ENCODE assay signal across 8 mouse cellular contexts in genomic region chr15:81744992-81745600, GRCm38 (mm10). TPM values are rescaled to one million over a fixed set of nuclear protein-coding genes. Genes with fewer than 3 reads are reported as not detected.
DNase-seq lines count a peak whose midpoint lies in the region; ATAC-seq and TF ChIP-seq lines count a peak whose summit lies in the region.

Gene Zc3h7b, plus strand, starts transcription at chr15:81745057.
Gene Rangap1, minus strand, starts transcription at chr15:81745530.

- no peak for TF ChIP-seq EP300 in liver, postnatal 0 days (IDR thresholded peaks at IDR 0.05; ENCODE audit: low read depth)

- no peaks in the 10 kb centered on the region for H3K36me3 ChIP-seq in forebrain, embryonic 15.5 days
- no peaks in the 10 kb centered on the region for H3K36me3 ChIP-seq in liver, postnatal 0 days (replicated peaks; ENCODE audit: insufficient read depth, low read length)
- no peaks in the 10 kb centered on the region for H3K36me3 ChIP-seq in neural tube, embryonic 14.5 days (ENCODE audit: control insufficient read depth, insufficient read depth, low read length)

- no peaks in the 10 kb centered on the region for H3K27me3 ChIP-seq in forebrain, embryonic 15.5 days
- H3K27me3 ChIP-seq in liver, postnatal 0 days (ENCODE audit: insufficient read depth, low read length), result no peaks in the 10 kb centered on the region
- H3K27me3 ChIP-seq in neural tube, embryonic 14.5 days (ENCODE audit: control insufficient read depth, insufficient read depth, low read length), result no peaks in the 10 kb centered on the region

- intact Hi-C loops in heart, postnatal 10 days (cut with DNase I), result loop anchor here (2.0 to 5.0 kb wide), 3 partner anchors 58 to 172 kb away; partner anchors contain the start of gene Tef

- H3K9me3 ChIP-seq in forebrain, embryonic 15.5 days, result no peaks in the 10 kb centered on the region
- no peaks in the 10 kb centered on the region for H3K9me3 ChIP-seq in liver, postnatal 0 days (ENCODE audit: low read length)
- no peaks in the 10 kb centered on the region for H3K9me3 ChIP-seq in neural tube, embryonic 14.5 days (ENCODE audit: control insufficient read depth, low read length)

- H3K4me1 ChIP-seq in forebrain, embryonic 15.5 days, result peaks cover 25% of the 10 kb centered on the region
- H3K4me1 ChIP-seq in liver, postnatal 0 days (ENCODE audit: insufficient read depth), result peaks cover 9% of the 10 kb centered on the region; the same call in 1 of the 2 replicates
- peaks cover 11% of the 10 kb centered on the region; the same call in 1 of the 2 replicates for H3K4me1 ChIP-seq in neural tube, embryonic 14.5 days (ENCODE audit: control insufficient read depth, insufficient read depth, low read length)

- H3K9ac ChIP-seq in forebrain, embryonic 15.5 days (replicated peaks), result peak within 1 kb of the TSS; percentile 100
- H3K9ac ChIP-seq in liver, postnatal 0 days (replicated peaks), result peak within 1 kb of the TSS; percentile 91
- peak within 1 kb of the TSS; percentile 94 for H3K9ac ChIP-seq in neural tube, embryonic 14.5 days (replicated peaks; ENCODE audit: low read depth, low read length)

- ATAC-seq in forebrain, embryonic 15.5 days (replicated peaks), result peak; percentile 82
- peak; percentile 87 for ATAC-seq in liver, postnatal 0 days
- ATAC-seq in neural tube, embryonic 14.5 days (ENCODE audit: low read depth), result peak; percentile 85

- peak; percentile 64 for DNase-seq in ES-CJ7 (ENCODE audit: low read depth, low spot score)
- peak; percentile 68 for DNase-seq in cerebellum, adult 11-12 months
- peak; percentile 84 to 85 for DNase-seq in heart, postnatal 10 days
- DNase-seq in kidney, postnatal 4 days, result peak; percentile 84 to 90
- DNase-seq in liver, postnatal 0 days, result peak; percentile 79
- peak; percentile 83 for DNase-seq in testis, postnatal 10 days (ENCODE audit: low spot score)

- H3K4me2 ChIP-seq in forebrain, embryonic 15.5 days (replicated peaks), result peak within 1 kb of the TSS; percentile 71
- peak within 1 kb of the TSS; percentile 87 for H3K4me2 ChIP-seq in liver, postnatal 0 days (ENCODE audit: low read depth, low read length)
- H3K4me2 ChIP-seq in neural tube, embryonic 14.5 days (ENCODE audit: low read depth, low read length), result peak within 1 kb of the TSS; percentile 77

- TF ChIP-seq CTCF in liver, postnatal 0 days (IDR thresholded peaks at IDR 0.05; ENCODE audit: low read depth), result peak; percentile 15; the same call in 1 of the 2 replicates

- peak within 1 kb of the TSS; percentile 81 for H3K4me3 ChIP-seq in forebrain, embryonic 15.5 days
- peak within 1 kb of the TSS; percentile 83 for H3K4me3 ChIP-seq in liver, postnatal 0 days (ENCODE audit: low read depth, low read length)
- peak within 1 kb of the TSS; percentile 98 for H3K4me3 ChIP-seq in neural tube, embryonic 14.5 days (ENCODE audit: low read depth, low read length)

- under 1% methylated on average over 64 of the region's 65 CpGs for WGBS in forebrain, embryonic 15.5 days
- under 1% methylated on average over 60 of the region's 65 CpGs for WGBS in liver, postnatal 0 days (ENCODE audit: insufficient replicate concordance)
- WGBS in neural tube, embryonic 14.5 days, result under 1% methylated on average over 56 of the region's 65 CpGs

- peak within 1 kb of the TSS; percentile 91 for H3K27ac ChIP-seq in forebrain, embryonic 15.5 days (replicated peaks)
- peak within 1 kb of the TSS; percentile 84 for H3K27ac ChIP-seq in liver, postnatal 0 days (ENCODE audit: low read depth)
- peak within 1 kb of the TSS; percentile 89 for H3K27ac ChIP-seq in neural tube, embryonic 14.5 days (ENCODE audit: low read depth, low read length)

RNA-seq across cellular contexts. Expression of gene Zc3h7b, which starts in this region (rescaled TPM):
- 50.2 and 50.7 TPM in 2 replicates for polyA plus RNA-seq in forebrain, embryonic 15.5 days (2015; fragmentation: Nextera tagmentation; extraction: Ambion mirVana)
- total RNA-seq in heart, postnatal 10 days (2021), result 10 to 100 TPM; 83.1 to 91.3 TPM
- polyA plus RNA-seq in liver, postnatal 0 days (2015; fragmentation: Nextera tagmentation; extraction: Ambion mirVana), result 3.3 and 4.2 TPM in 2 replicates
- 49.6 and 72.6 TPM in 2 replicates for polyA plus RNA-seq in neural tube, embryonic 14.5 days (2014; fragmentation: Nextera tagmentation; extraction: Ambion mirVana)

RNA-seq across cellular contexts. Expression of gene Rangap1, which starts in this region (rescaled TPM):
- polyA plus RNA-seq in forebrain, embryonic 15.5 days (2015; fragmentation: Nextera tagmentation; extraction: Ambion mirVana), result 130 and 131 TPM in 2 replicates
- total RNA-seq in heart, postnatal 10 days (2021), result 10 to 100 TPM; 41.5 to 43.3 TPM
- polyA plus RNA-seq in liver, postnatal 0 days (2015; fragmentation: Nextera tagmentation; extraction: Ambion mirVana), result 31.3 and 38.0 TPM in 2 replicates
- 105 and 117 TPM in 2 replicates for polyA plus RNA-seq in neural tube, embryonic 14.5 days (2014; fragmentation: Nextera tagmentation; extraction: Ambion mirVana)

Comparison
In these comparisons a context has a peak if more than half of its experiments do, and no peak if none do; other contexts are left out.
1. Peak in every context shown above with its lines: DNase-seq, ATAC-seq, H3K4me3 ChIP-seq and H3K27ac ChIP-seq.